Mouse (Mus musculus): ENCODE data around the gene Csf3. TPM values are rescaled to one million over a fixed set of nuclear protein-coding genes. Genes with fewer than 3 reads are reported as not detected.
"Not testable (repeated sequence)": the region's sequence is repeated elsewhere in the genome, so short reads cannot be mapped to it uniquely, and the experiment has no call there.

Gene Csf3
- polyA plus RNA-seq, 1 experiment from 2014 or later: not detected

- Histone ChIP-seq H3K27ac (ENCODE audit: low read depth) (no peak overlapping the region), H3K27me3 (ENCODE audit: insufficient read depth, low read length) (0 out of 2 replicates have a peak, but pooled peaks cover 3% of the 10 kb centered on the region), H3K4me3 (ENCODE audit: low read depth, low read length) (no peak overlapping the region), H3K4me1 (ENCODE audit: insufficient read depth) (no peaks in the 10 kb centered on the region), H3K4me2 (no peak overlapping the region), H3K36me3 (ENCODE audit: insufficient read depth) (no peaks in the 10 kb centered on the region), H3K9ac (no peak overlapping the region), H3K9me3 (ENCODE audit: low read depth, low read length) (no peaks in the 10 kb centered on the region)
- DNase-seq (no peak), ATAC-seq (ENCODE audit: insufficient read depth) (no peak)
- 75% methylated on average over 5 of the region's 5 CpGs for WGBS
- TF ChIP-seq CTCF (IDR thresholded peaks at IDR 0.05; ENCODE audit: low read depth): no peak
Observed at GRCm38 (mm10) chr11:98672482-98672881, 28.6 kb upstream of the Csf3 start.

- not testable (repeated sequence) for H3K27me3 ChIP-seq (ENCODE audit: insufficient read depth, low read length); H3K9me3 ChIP-seq (ENCODE audit: low read depth, low read length); H3K4me2 ChIP-seq; H3K4me1 ChIP-seq (ENCODE audit: insufficient read depth); H3K4me3 ChIP-seq (ENCODE audit: low read depth, low read length); H3K27ac ChIP-seq (ENCODE audit: low read depth); H3K36me3 ChIP-seq (ENCODE audit: insufficient read depth); H3K9ac ChIP-seq
- TF ChIP-seq CTCF (IDR thresholded peaks at IDR 0.05; ENCODE audit: low read depth): peak; percentile 67
- 5% methylated on average over 6 of the region's 7 CpGs for WGBS
- DNase-seq: peak; percentile 77
- peak; percentile 56 for ATAC-seq (ENCODE audit: insufficient read depth)
Observed at GRCm38 (mm10) chr11:98673136-98673535, 27.9 kb upstream of the Csf3 start.

GRCm38 (mm10) chr11:98675829-98676363, 25.2 kb upstream of the Csf3 start:
- no peak overlapping the region for H3K4me3 ChIP-seq (ENCODE audit: low read depth, low read length)
- ATAC-seq (ENCODE audit: insufficient read depth): no peak
- no peaks in the 10 kb centered on the region for H3K36me3 ChIP-seq (ENCODE audit: insufficient read depth)
- no peak overlapping the region for H3K4me2 ChIP-seq
- WGBS: 35% methylated on average over 7 of the region's 7 CpGs
- no peaks in the 10 kb centered on the region for H3K4me1 ChIP-seq (ENCODE audit: insufficient read depth)
- H3K27me3 ChIP-seq (ENCODE audit: insufficient read depth, low read length): no peaks in the 10 kb centered on the region
- no peaks in the 10 kb centered on the region for H3K9me3 ChIP-seq (ENCODE audit: low read depth, low read length)
- TF ChIP-seq CTCF (IDR thresholded peaks at IDR 0.05; ENCODE audit: low read depth): no peak
- H3K9ac ChIP-seq: no peak overlapping the region
- H3K27ac ChIP-seq (ENCODE audit: low read depth): no peak overlapping the region
- DNase-seq: no peak

GRCm38 (mm10) chr11:98680023-98680422, 21.0 kb upstream of the Csf3 start:
- H3K27ac ChIP-seq (ENCODE audit: low read depth): no peak overlapping the region
- no peak overlapping the region for H3K9ac ChIP-seq
- no peaks in the 10 kb centered on the region for H3K27me3 ChIP-seq (ENCODE audit: insufficient read depth, low read length)
- H3K4me3 ChIP-seq (ENCODE audit: low read depth, low read length): no peak overlapping the region
- DNase-seq: no peak
- ATAC-seq (ENCODE audit: insufficient read depth): no peak
- 92% methylated on average over 1 of the region's 1 CpGs for WGBS
- H3K4me2 ChIP-seq: no peak overlapping the region
- H3K9me3 ChIP-seq (ENCODE audit: low read depth, low read length): no peaks in the 10 kb centered on the region
- peaks cover under 1% of the 10 kb centered on the region; the same call in 1 of the 2 replicates for H3K36me3 ChIP-seq (ENCODE audit: insufficient read depth)
- H3K4me1 ChIP-seq (ENCODE audit: insufficient read depth): 0 out of 2 replicates have a peak, but pooled peaks cover 3% of the 10 kb centered on the region
- TF ChIP-seq CTCF (IDR thresholded peaks at IDR 0.05; ENCODE audit: low read depth): peak; percentile 37; the same call in 1 of the 2 replicates

GRCm38 (mm10) chr11:98680595-98680994, 20.5 kb upstream of the Csf3 start:
- not testable (repeated sequence) for ATAC-seq (ENCODE audit: insufficient read depth); H3K27ac ChIP-seq (ENCODE audit: low read depth); H3K9me3 ChIP-seq (ENCODE audit: low read depth, low read length); H3K27me3 ChIP-seq (ENCODE audit: insufficient read depth, low read length); H3K9ac ChIP-seq; H3K4me1 ChIP-seq (ENCODE audit: insufficient read depth); DNase-seq; H3K4me2 ChIP-seq; H3K4me3 ChIP-seq (ENCODE audit: low read depth, low read length); H3K36me3 ChIP-seq (ENCODE audit: insufficient read depth)
- 92% methylated on average over 4 of the region's 4 CpGs for WGBS

GRCm38 (mm10) chr11:98681186-98681585, 19.9 kb upstream of the Csf3 start:
- no peaks in the 10 kb centered on the region for H3K27me3 ChIP-seq (ENCODE audit: insufficient read depth, low read length)
- TF ChIP-seq CTCF (IDR thresholded peaks at IDR 0.05; ENCODE audit: low read depth): no peak
- 74% methylated on average over 4 of the region's 4 CpGs for WGBS
- H3K36me3 ChIP-seq (ENCODE audit: insufficient read depth): peaks cover 12% of the 10 kb centered on the region
- no peak overlapping the region for H3K27ac ChIP-seq (ENCODE audit: low read depth)
- no peak overlapping the region for H3K9ac ChIP-seq
- H3K4me2 ChIP-seq: peak overlapping the region; percentile 64; the same call in 1 of the 2 replicates
- DNase-seq (no peak), ATAC-seq (ENCODE audit: insufficient read depth) (no peak)
- no peaks in the 10 kb centered on the region for H3K9me3 ChIP-seq (ENCODE audit: low read depth, low read length)
- H3K4me1 ChIP-seq (ENCODE audit: insufficient read depth): 0 out of 2 replicates have a peak, but pooled peaks cover 3% of the 10 kb centered on the region
- H3K4me3 ChIP-seq (ENCODE audit: low read depth, low read length): no peak overlapping the region

GRCm38 (mm10) chr11:98681786-98682745, 19.0 kb upstream of the Csf3 start, which contains the start of gene Psmd3:
Psmd3 (plus strand) TSS chr11:98682554.
- ATAC-seq (ENCODE audit: insufficient read depth) (peak; percentile 96), DNase-seq (peak; percentile 99)
- Histone ChIP-seq H3K4me1 (ENCODE audit: insufficient read depth) (0 out of 2 replicates have a peak, but pooled peaks cover 3% of the 10 kb centered on the region), H3K4me2 (peak within 1 kb of the TSS; percentile 64), H3K9ac (peak within 1 kb of the TSS; percentile 98), H3K27me3 (ENCODE audit: insufficient read depth, low read length) (no peaks in the 10 kb centered on the region), H3K9me3 (ENCODE audit: low read depth, low read length) (no peaks in the 10 kb centered on the region), H3K27ac (ENCODE audit: low read depth) (peak within 1 kb of the TSS; percentile 34), H3K4me3 (ENCODE audit: low read depth, low read length) (peak within 1 kb of the TSS; percentile 97), H3K36me3 (ENCODE audit: insufficient read depth) (peaks cover 21% of the 10 kb centered on the region)
- TF ChIP-seq CTCF (IDR thresholded peaks at IDR 0.05; ENCODE audit: low read depth): peak; percentile 54
- 3% methylated on average over 45 of the region's 45 CpGs for WGBS
